Mouse (Mus musculus) heart, postnatal 0 days (tissue): ENCODE measurements around the gene Spg20. TPM values are rescaled to one million over a fixed set of nuclear protein-coding genes. Genes with fewer than 3 reads are reported as not detected.

Experiments
- ATAC-seq: fragments of 200-750 bp; cut with Nextera tagmentation; 2 replicates; pipeline ENCODE4 v1.8.0; 2017; ENCODE audit warnings: low read depth, moderate number of reproducible peaks, moderate library complexity; ENCODE audit not compliant: insufficient read depth
- DNase-seq: peaks from one replicate; pipeline ENCODE4 v3.0.0-alpha.2; 2016; ENCODE audit warnings: low spot score
- H3K27ac ChIP-seq: fragments of 300-500 bp; sonication (generic); 2 replicates; pipeline ENCODE4 v1.5.1; 2014; ENCODE audit warnings: low read depth, mild to moderate bottlenecking
- H3K27me3 ChIP-seq: fragments of 300-500 bp; sonication (generic); 2 replicates; pipeline ENCODE4 v1.6.1; 2014; ENCODE audit warnings: low read length, mixed read lengths; ENCODE audit not compliant: control insufficient read depth, insufficient read depth
- H3K36me3 ChIP-seq: fragments of 300-500 bp; sonication (generic); replicated peaks from 2 replicates; pipeline ENCODE4 v1.6.1; 2014; ENCODE audit warnings: low read length, mixed read lengths; ENCODE audit not compliant: control insufficient read depth, insufficient read depth
- H3K4me1 ChIP-seq: fragments of 300-500 bp; sonication (generic); 2 replicates; pipeline ENCODE4 v1.6.1; 2014; ENCODE audit warnings: antibody characterized with exemption; ENCODE audit not compliant: control insufficient read depth, insufficient read depth
- H3K4me2 ChIP-seq: fragments of 300-500 bp; sonication (generic); 2 replicates; pipeline ENCODE4 v1.6.1; 2014; ENCODE audit warnings: low read depth, mild to moderate bottlenecking, low read length, moderate library complexity
- H3K4me3 ChIP-seq: fragments of 300-500 bp; sonication (generic); 2 replicates; pipeline ENCODE4 v1.5.1; 2014; ENCODE audit warnings: low read depth, low read length
- H3K9ac ChIP-seq: fragments of 300-500 bp; sonication (generic); replicated peaks from 2 replicates; pipeline ENCODE4 v1.6.1; 2014; ENCODE audit warnings: low read depth, low read length, mixed read lengths
- H3K9me3 ChIP-seq: fragments of 300-500 bp; sonication (generic); replicated peaks from 2 replicates; pipeline ENCODE4 v1.6.1; 2016; ENCODE audit warnings: low read length; ENCODE audit not compliant: control insufficient read depth
- CTCF ChIP-seq: IDR thresholded peaks from 2 replicates; pipeline ENCODE4 v1.5.1; 2016; ENCODE audit warnings: antibody characterized with exemption, control low read depth, low read depth
- EP300 ChIP-seq: IDR thresholded peaks from 2 replicates; pipeline ENCODE4 v1.6.1; 2016; ENCODE audit warnings: antibody characterized with exemption, low read depth
- WGBS: fragments of 180-500 bp; shearing (Covaris S2); extraction: QIAGEN DNeasy Blood & Tissue Kit; methylation state at CpG from one replicate; pipeline ENCODE4 v1.1.7; 2014; 5-methylcytosine and 5-hydroxymethylcytosine counted together
- polyA plus RNA-seq: library from polyadenylated mRNA; unstranded; fragments of >200 nt; fragmentation: Nextera tagmentation; extraction: Ambion mirVana; gene quantifications from 2 replicates; pipeline ENCODE4 v1.2.1, GENCODE M21; 2015
- total RNA-seq: library from RNA; depleted of rRNA; stranded (reverse); fragments of >200 nt; gene quantifications from 2 replicates; pipeline ENCODE4 v1.2.3, GENCODE M21; 2014; ENCODE audit warnings: low replicate concordance

The Spg20 gene
- total and polyA plus RNA-seq, 2 experiments from 2014 or later = 20.6 to 20.7 TPM

- WGBS = 13% methylated on average over 6 of the region's 6 CpGs
- peak; percentile 44 for DNase-seq
- Histone ChIP-seq H3K27ac (no peak overlapping the region), H3K4me3 (no peak overlapping the region), H3K4me2 (no peak overlapping the region), H3K9ac (no peak overlapping the region), H3K9me3 (no peaks in the 10 kb centered on the region), H3K36me3 (no peaks in the 10 kb centered on the region), H3K4me1 (no peaks in the 10 kb centered on the region), H3K27me3 (no peaks in the 10 kb centered on the region)
- TF ChIP-seq CTCF (peak; percentile 92), EP300 (no peak)
- peak; percentile 73 for ATAC-seq
Observed at GRCm38 (mm10) chr3:55080055-55080454, 31.9 kb upstream of the Spg20 start.

GRCm38 (mm10) chr3:55084781-55085180, 27.1 kb upstream of the Spg20 start:
- Histone ChIP-seq H3K4me3 (no peak overlapping the region), H3K27me3 (no peaks in the 10 kb centered on the region), H3K4me2 (no peak overlapping the region), H3K4me1 (peaks cover 6% of the 10 kb centered on the region), H3K9me3 (no peaks in the 10 kb centered on the region), H3K36me3 (no peaks in the 10 kb centered on the region), H3K9ac (no peak overlapping the region), H3K27ac (no peak overlapping the region)
- ATAC-seq = no peak
- 62% methylated on average over 6 of the region's 6 CpGs for WGBS
- no peak for TF ChIP-seq EP300
- TF ChIP-seq CTCF = no peak
- DNase-seq = no peak

- no peak overlapping the region for H3K4me2 ChIP-seq
- no peaks in the 10 kb centered on the region for H3K9me3 ChIP-seq
- no peak overlapping the region for H3K9ac ChIP-seq
- no peaks in the 10 kb centered on the region for H3K27me3 ChIP-seq
- ATAC-seq = no peak
- DNase-seq = no peak
- TF ChIP-seq EP300 (no peak), CTCF (no peak)
- H3K4me3 ChIP-seq = no peak overlapping the region
- WGBS = 41% methylated on average over 3 of the region's 3 CpGs
- H3K4me1 ChIP-seq = peaks cover 6% of the 10 kb centered on the region
- no peaks in the 10 kb centered on the region for H3K36me3 ChIP-seq
- no peak overlapping the region for H3K27ac ChIP-seq
Observed at GRCm38 (mm10) chr3:55085716-55086115, 26.2 kb upstream of the Spg20 start.

- no peaks in the 10 kb centered on the region for H3K27me3 ChIP-seq
- WGBS = 74% methylated on average over 5 of the region's 5 CpGs
- peaks cover 6% of the 10 kb centered on the region for H3K4me1 ChIP-seq
- H3K27ac ChIP-seq = no peak overlapping the region
- no peak overlapping the region for H3K4me2 ChIP-seq
- TF ChIP-seq EP300 (no peak), CTCF (no peak)
- no peak overlapping the region for H3K4me3 ChIP-seq
- no peaks in the 10 kb centered on the region for H3K9me3 ChIP-seq
- no peaks in the 10 kb centered on the region for H3K36me3 ChIP-seq
- DNase-seq (no peak), ATAC-seq (no peak)
- H3K9ac ChIP-seq = no peak overlapping the region
Observed at GRCm38 (mm10) chr3:55086948-55087347, 25.0 kb upstream of the Spg20 start.

- DNase-seq = no peak
- ATAC-seq = no peak
- H3K36me3 ChIP-seq = no peaks in the 10 kb centered on the region
- 49% methylated on average over 4 of the region's 4 CpGs for WGBS
- no peaks in the 10 kb centered on the region for H3K9me3 ChIP-seq
- peaks cover 6% of the 10 kb centered on the region for H3K4me1 ChIP-seq
- H3K27ac ChIP-seq = no peak overlapping the region
- 0 out of 2 replicates have a peak, but pooled peaks have one; percentile 10 for TF ChIP-seq CTCF
- TF ChIP-seq EP300 = no peak
- no peaks in the 10 kb centered on the region for H3K27me3 ChIP-seq
- H3K9ac ChIP-seq = no peak overlapping the region
- no peak overlapping the region for H3K4me3 ChIP-seq
- H3K4me2 ChIP-seq = no peak overlapping the region
Observed at GRCm38 (mm10) chr3:55087360-55087759, 24.5 kb upstream of the Spg20 start.

- WGBS = 60% methylated on average over 4 of the region's 4 CpGs
- no peak overlapping the region for H3K4me2 ChIP-seq
- no peak for TF ChIP-seq EP300
- no peak for TF ChIP-seq CTCF
- no peak overlapping the region for H3K9ac ChIP-seq
- DNase-seq (no peak), ATAC-seq (no peak)
- no peaks in the 10 kb centered on the region for H3K9me3 ChIP-seq
- H3K4me1 ChIP-seq = peaks cover 6% of the 10 kb centered on the region
- no peak overlapping the region for H3K27ac ChIP-seq
- H3K4me3 ChIP-seq = no peak overlapping the region
- H3K36me3 ChIP-seq = no peaks in the 10 kb centered on the region
- no peaks in the 10 kb centered on the region for H3K27me3 ChIP-seq
Observed at GRCm38 (mm10) chr3:55088359-55088758, 23.5 kb upstream of the Spg20 start.
